Mouse (Mus musculus): ENCODE measurements at regions not wholly inside any gene's neighbourhood (a gene's known extent, or its start where the extent isn't known, plus 50 kb on each side); places are given as distances from the start of the nearest gene placed in this dataset.

DNA sequence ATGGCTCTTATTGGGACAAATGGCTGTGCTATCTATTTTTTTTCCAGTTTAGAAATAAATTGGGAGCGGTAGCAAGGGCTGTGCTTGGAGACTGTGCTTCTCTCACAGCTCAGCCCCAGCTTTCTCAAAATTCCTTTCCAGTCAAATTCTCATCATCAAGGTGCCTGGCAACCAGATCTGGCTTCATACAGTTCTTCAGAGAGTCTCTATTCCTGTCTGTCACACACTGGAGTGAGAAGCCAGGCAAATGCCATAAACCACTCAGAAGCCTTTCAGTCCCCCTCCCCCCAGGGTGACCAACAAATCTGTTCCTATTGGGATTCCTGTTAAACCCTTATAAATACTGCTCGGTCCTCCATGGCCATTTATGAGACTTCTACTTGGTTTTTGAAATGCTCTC, 531.7 kb upstream of the Atp11b start:
- TF ChIP-seq CTCF (IDR thresholded peaks at IDR 0.05; ENCODE audit: borderline replicate concordance, control insufficient read depth, extremely low read depth, insufficient read depth, low read length, poor library complexity) (no peak), POLR2A (IDR thresholded peaks at IDR 0.05; ENCODE audit: control insufficient read depth, extremely low read depth, insufficient read depth, low read length, poor library complexity) (no peak)
